Mouse (Mus musculus) stomach, embryonic 14.5 days (tissue): ENCODE data around the gene Apobec1. TPM values are rescaled to one million over a fixed set of nuclear protein-coding genes. Genes with fewer than 3 reads are reported as not detected.

ENCODE experiments used
- ATAC-seq: fragments of 200-750 bp; cut with Nextera tagmentation; 2 replicates; pipeline ENCODE4 v1.8.0; 2017; ENCODE audit warnings: low read depth, moderate TSS enrichment; ENCODE audit not compliant: insufficient number of reproducible peaks, insufficient read depth, low FRiP score
- H3K27ac ChIP-seq: fragments of 300-500 bp; sonication (generic); 2 replicates; pipeline ENCODE4 v1.5.1; 2014; ENCODE audit warnings: mild to moderate bottlenecking, low read length, moderate library complexity, mixed read lengths
- H3K27me3 ChIP-seq: fragments of 300-500 bp; sonication (generic); 2 replicates; pipeline ENCODE4 v1.6.1; 2014; ENCODE audit warnings: low read length, control low read depth, mixed read lengths; ENCODE audit not compliant: control insufficient read depth, insufficient read depth
- H3K36me3 ChIP-seq: fragments of 300-500 bp; sonication (generic); 2 replicates; pipeline ENCODE4 v1.6.1; 2014; ENCODE audit warnings: mild to moderate bottlenecking, control low read depth, low read length, moderate library complexity, mixed read lengths; ENCODE audit not compliant: control insufficient read depth, insufficient read depth
- H3K4me1 ChIP-seq: fragments of 300-500 bp; sonication (generic); 2 replicates; pipeline ENCODE4 v1.6.1; 2014; ENCODE audit warnings: low read length, control low read depth, mixed read lengths; ENCODE audit not compliant: control insufficient read depth, insufficient read depth
- H3K4me2 ChIP-seq: fragments of 300-500 bp; sonication (generic); replicated peaks from 2 replicates; pipeline ENCODE4 v1.6.1; 2014; ENCODE audit warnings: low read depth, low read length, control low read depth
- H3K4me3 ChIP-seq: fragments of 300-500 bp; sonication (generic); 2 replicates; pipeline ENCODE4 v1.5.1; 2014; ENCODE audit warnings: low read depth, low read length, control low read depth
- H3K9ac ChIP-seq: fragments of 300-500 bp; sonication (generic); replicated peaks from 2 replicates; pipeline ENCODE4 v1.6.1; 2014; ENCODE audit warnings: low read depth, mild to moderate bottlenecking, control low read depth, low read length, moderate library complexity, mixed read lengths
- H3K9me3 ChIP-seq: fragments of 300-500 bp; sonication (generic); 2 replicates; pipeline ENCODE4 v1.6.1; 2016; ENCODE audit warnings: low read depth, low read length, control low read depth; ENCODE audit not compliant: control insufficient read depth
- WGBS: fragments of 180-500 bp; shearing (Covaris S2); extraction: QIAGEN DNeasy Blood & Tissue Kit; methylation state at CpG from one replicate; pipeline ENCODE4 v1.1.7; 2014; 5-methylcytosine and 5-hydroxymethylcytosine counted together
- polyA plus RNA-seq: library from polyadenylated mRNA; unstranded; fragments of >200 nt; fragmentation: Nextera tagmentation; extraction: Ambion mirVana; gene quantifications from 2 replicates; pipeline ENCODE4 v1.2.1, GENCODE M21; 2014

Apobec1 gene
- polyA plus RNA-seq, 1 experiment from 2014 or later, result 3.9 TPM

DNA sequence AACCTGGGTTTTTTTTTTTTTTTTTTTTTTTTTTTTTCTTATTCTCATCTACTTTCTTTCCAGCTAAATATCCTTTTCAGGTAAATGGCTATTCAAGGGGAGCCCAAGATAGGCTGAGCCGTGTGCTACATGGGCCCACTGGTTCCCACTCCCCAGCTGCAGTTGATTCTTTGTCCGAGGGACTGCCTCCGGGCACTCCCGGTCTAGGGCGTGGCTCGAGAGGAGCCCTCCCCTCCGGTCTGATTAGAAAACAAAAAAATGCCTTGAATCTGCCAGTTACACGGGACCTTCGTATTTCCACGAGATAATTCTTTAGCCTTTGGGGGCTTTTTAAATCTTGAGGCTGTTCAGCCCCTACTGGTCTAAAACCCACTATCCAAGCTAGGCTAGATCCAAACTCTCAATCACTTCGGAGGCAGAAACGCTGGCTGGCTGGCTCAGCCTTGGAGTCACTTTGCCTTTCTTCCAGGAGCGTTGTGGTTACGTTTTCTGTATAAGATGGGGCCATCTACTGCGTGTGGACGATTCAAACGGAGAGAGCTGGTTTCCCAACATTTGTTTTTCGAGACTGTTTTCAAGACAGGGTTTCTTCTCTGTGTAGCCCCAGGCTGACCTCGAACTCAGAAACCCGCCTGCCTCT, 25.3 kb upstream of the Apobec1 start:
- Histone ChIP-seq H3K4me3 (peak overlapping the region; percentile 3; the same call in 1 of the 2 replicates), H3K4me1 (no peaks in the 10 kb centered on the region), H3K27ac (no peak overlapping the region), H3K9me3 (no peaks in the 10 kb centered on the region), H3K27me3 (no peaks in the 10 kb centered on the region), H3K36me3 (no peaks in the 10 kb centered on the region), H3K9ac (no peak overlapping the region), H3K4me2 (0 out of 2 replicates have a peak overlapping the region, but pooled peaks have one; percentile 3)
- 32% methylated on average over 20 of the region's 20 CpGs for WGBS
- no peak for ATAC-seq

DNA sequence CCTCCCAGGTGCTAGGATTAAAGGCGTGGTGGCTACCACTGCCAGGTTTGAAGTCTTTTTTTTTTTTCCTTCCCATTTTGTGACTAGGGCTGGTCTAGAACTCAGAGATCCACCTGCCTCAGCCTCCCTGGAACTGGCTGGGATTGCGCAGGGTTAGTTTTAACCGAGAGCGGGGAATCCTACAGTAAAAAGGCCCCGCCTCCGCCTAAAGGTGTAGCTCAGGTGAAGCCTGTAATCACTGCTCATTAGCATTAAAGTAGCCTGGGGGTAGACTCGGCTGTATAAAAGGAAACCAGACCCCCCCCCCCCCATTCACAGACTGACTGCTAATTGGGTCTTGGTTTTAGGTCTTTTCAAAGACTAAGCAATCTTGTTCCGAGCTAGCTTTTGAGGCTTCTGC, 23.9 kb upstream of the Apobec1 start, which contains the start of gene Dppa3:
Gene Dppa3 (plus strand): TSS at position 301 of the 400 bp plus-strand sequence.
- H3K4me1 ChIP-seq, result no peaks in the 10 kb centered on the region
- no peaks in the 10 kb centered on the region for H3K9me3 ChIP-seq
- H3K4me2 ChIP-seq, result no peak within 1 kb of the TSS
- no peaks in the 10 kb centered on the region for H3K27me3 ChIP-seq
- WGBS, result 90% methylated on average over 8 of the region's 8 CpGs
- H3K36me3 ChIP-seq, result no peaks in the 10 kb centered on the region
- no peak within 1 kb of the TSS for H3K27ac ChIP-seq
- ATAC-seq, result no peak
- no peak within 1 kb of the TSS for H3K9ac ChIP-seq
- H3K4me3 ChIP-seq, result no peak within 1 kb of the TSS

DNA sequence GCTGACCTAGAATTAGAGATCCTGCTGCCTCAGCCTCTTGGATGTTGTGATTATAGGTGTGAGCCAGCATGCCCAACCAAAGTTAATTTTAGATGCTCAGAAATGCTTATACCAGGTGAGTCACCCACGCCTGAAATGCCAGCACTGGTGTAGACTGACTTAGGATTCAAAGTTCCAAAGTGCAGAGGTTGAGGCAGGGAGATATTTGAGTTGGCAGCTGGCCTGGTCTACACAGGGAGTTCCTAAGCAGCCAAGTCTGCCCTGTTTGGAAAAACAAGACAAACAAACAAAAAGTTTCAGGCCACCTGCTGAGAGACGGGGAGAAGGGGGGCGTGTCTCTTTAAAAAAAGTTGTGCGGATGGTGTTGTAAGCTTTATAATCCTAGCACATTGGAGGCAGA, 22.9 kb upstream of the Apobec1 start:
- Histone ChIP-seq H3K27ac (no peak overlapping the region), H3K4me2 (no peak overlapping the region), H3K9me3 (no peaks in the 10 kb centered on the region), H3K36me3 (no peaks in the 10 kb centered on the region), H3K4me1 (no peaks in the 10 kb centered on the region), H3K9ac (no peak overlapping the region), H3K4me3 (no peak overlapping the region), H3K27me3 (no peaks in the 10 kb centered on the region)
- WGBS, result 75% methylated on average over 4 of the region's 4 CpGs
- no peak for ATAC-seq

DNA sequence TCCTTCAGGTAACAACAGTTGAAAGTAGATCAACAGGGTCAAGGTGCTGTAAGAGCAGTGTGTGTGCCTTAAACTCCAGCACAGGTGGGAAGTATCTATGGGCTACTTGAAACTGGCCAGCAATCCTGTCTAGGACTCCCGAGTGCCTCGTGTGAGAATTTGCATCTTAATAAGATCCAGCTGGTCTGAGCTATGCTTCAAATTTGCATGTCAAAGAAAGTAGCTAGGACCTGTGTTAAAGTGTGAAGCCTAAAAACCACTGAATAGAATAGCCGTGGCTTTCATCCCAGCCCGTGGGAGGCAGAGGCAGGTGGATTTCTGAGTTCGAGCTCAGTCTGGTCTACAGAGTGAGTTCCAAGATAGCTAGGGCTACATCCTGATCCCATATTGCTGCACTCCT, 22.2 kb upstream of the Apobec1 start:
- H3K9me3 ChIP-seq, result no peaks in the 10 kb centered on the region
- H3K9ac ChIP-seq, result no peak overlapping the region
- no peaks in the 10 kb centered on the region for H3K4me1 ChIP-seq
- no peak overlapping the region for H3K27ac ChIP-seq
- no peaks in the 10 kb centered on the region for H3K27me3 ChIP-seq
- WGBS, result 55% methylated on average over 5 of the region's 5 CpGs
- no peak for ATAC-seq
- no peak overlapping the region for H3K4me3 ChIP-seq
- H3K4me2 ChIP-seq, result no peak overlapping the region
- no peaks in the 10 kb centered on the region for H3K36me3 ChIP-seq

DNA sequence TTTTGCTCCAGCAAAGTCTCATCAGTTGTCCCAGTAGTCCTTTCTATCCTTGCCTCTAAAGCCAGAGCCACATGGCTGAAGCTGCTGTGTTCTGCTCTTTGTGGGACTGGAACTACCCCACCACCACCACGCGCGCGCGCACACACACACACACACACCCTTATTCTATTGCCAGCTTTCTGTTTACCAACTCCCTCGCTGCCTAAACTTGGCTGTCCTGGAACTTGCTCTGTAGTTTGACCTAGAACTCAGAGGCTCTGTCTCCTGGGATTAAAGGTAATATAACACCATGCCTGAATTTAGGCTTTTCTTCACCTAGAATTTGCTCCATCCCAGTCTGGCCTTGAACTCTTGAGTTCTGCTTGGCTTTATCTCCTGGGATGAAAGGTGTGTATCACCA, 18.8 kb upstream of the Apobec1 start:
- ATAC-seq, result no peak
- Histone ChIP-seq H3K27me3 (no peaks in the 10 kb centered on the region), H3K4me2 (no peak overlapping the region), H3K4me1 (no peaks in the 10 kb centered on the region), H3K9ac (no peak overlapping the region), H3K27ac (no peak overlapping the region), H3K4me3 (no peak overlapping the region), H3K9me3 (no peaks in the 10 kb centered on the region), H3K36me3 (no peaks in the 10 kb centered on the region)
- 86% methylated on average over 6 of the region's 6 CpGs for WGBS

DNA sequence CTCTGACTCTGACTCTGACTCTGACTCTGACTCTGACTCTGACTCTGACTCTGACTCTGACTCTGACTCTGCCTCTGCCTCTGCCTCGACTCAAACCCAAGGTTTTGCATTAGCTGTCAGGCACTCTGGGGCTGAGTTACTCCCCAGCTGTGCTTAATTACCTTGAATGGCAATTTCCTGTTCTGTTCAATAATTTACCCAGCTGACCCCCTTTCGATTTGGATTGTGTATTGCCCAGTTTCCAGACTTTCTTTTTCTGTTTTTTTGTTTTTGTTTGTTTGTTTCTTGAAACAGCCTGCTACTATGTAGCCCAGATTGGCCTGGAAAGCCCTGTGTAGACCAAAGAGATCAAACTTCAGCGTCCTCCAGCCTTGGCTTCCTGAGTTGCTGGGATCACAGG, 13.8 kb upstream of the Apobec1 start:
- ATAC-seq, result no peak
- Histone ChIP-seq H3K36me3 (no peaks in the 10 kb centered on the region), H3K4me3 (no peak overlapping the region), H3K9ac (no peak overlapping the region), H3K4me2 (no peak overlapping the region), H3K4me1 (no peaks in the 10 kb centered on the region), H3K9me3 (no peaks in the 10 kb centered on the region), H3K27ac (no peak overlapping the region), H3K27me3 (no peaks in the 10 kb centered on the region)
- 60% methylated on average over 3 of the region's 3 CpGs for WGBS

DNA sequence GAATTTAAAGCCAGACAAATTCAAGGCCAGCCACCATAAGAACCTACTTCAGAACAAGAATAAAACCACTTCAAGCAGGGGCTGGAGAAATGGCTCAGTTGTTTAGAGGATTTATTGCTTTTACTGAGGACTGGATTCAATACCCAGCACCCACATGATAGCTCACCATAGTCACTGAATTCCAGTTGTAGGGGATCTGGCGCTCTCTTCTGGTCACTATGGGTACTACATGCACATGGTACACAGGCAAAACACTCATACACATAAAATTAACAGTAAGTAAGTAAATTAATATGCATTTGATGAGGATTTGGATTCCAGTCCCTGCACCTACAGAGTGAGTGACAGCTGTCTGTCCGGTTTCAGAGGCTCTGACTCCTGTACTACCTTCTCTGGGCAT, 11.8 kb upstream of the Apobec1 start:
- Histone ChIP-seq H3K4me1 (no peaks in the 10 kb centered on the region), H3K4me2 (no peak overlapping the region), H3K4me3 (no peak overlapping the region), H3K27ac (no peak overlapping the region), H3K36me3 (no peaks in the 10 kb centered on the region), H3K9ac (no peak overlapping the region), H3K27me3 (no peaks in the 10 kb centered on the region), H3K9me3 (no peaks in the 10 kb centered on the region)
- ATAC-seq, result no peak
- 64% methylated on average over 2 of the region's 2 CpGs for WGBS

DNA sequence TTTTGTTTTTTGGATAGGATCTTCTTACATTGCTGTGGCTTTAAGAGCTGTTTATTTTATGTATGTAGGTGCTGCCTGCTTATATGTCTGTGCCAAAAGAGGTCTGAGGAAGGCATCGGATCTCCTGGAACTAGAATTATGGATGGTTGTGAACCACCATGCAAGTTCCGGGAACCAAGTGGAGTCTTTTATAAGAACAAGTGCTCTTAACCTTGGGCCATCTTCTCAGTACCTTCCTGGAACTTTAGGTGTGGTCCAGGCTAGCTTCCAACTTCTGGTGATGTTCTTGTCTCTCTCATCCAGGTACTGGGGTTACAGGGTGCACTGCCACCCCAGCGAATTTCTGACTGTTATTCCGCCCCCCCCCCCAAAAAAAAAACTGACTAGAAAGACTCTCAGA, 10.2 kb upstream of the Apobec1 start:
- Histone ChIP-seq H3K9ac (no peak overlapping the region), H3K27ac (no peak overlapping the region), H3K4me1 (no peaks in the 10 kb centered on the region), H3K27me3 (no peaks in the 10 kb centered on the region), H3K9me3 (no peaks in the 10 kb centered on the region), H3K4me3 (no peak overlapping the region), H3K36me3 (no peaks in the 10 kb centered on the region), H3K4me2 (no peak overlapping the region)
- ATAC-seq, result no peak
- 82% methylated on average over 4 of the region's 4 CpGs for WGBS

DNA sequence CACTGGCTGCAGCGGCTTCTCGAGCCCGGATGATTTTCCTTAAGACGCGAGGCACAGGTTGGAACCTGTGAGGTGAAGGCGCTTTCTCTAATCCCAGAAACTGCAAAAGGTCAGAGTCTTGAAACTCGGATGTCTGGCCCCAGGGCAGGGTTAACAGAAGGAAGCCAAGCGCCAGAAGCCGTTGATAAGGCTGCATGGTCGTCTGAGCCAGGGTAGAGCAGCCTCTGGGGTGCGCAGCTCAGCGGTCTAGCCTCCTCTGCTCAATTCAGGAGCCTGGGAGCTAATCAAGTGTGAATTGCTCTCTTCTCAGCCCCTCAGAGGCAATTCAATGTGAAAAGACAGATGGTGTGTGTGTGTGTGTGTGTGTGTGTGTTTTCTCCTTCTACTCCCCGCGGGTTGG, 7.5 kb upstream of the Apobec1 start, which contains the start of gene Gdf3:
Gene Gdf3 (minus strand): TSS at position 317 of the 400 bp plus-strand sequence.
- no peak for ATAC-seq
- Histone ChIP-seq H3K4me2 (no peak within 1 kb of the TSS), H3K9me3 (no peaks in the 10 kb centered on the region), H3K36me3 (no peaks in the 10 kb centered on the region), H3K27me3 (no peaks in the 10 kb centered on the region), H3K4me1 (no peaks in the 10 kb centered on the region), H3K27ac (no peak within 1 kb of the TSS), H3K4me3 (no peak within 1 kb of the TSS), H3K9ac (no peak within 1 kb of the TSS)
- WGBS, result 42% methylated on average over 14 of the region's 14 CpGs
